Mouse (Mus musculus): ENCODE data around the gene Plcb1.

The Plcb1 gene

DNA sequence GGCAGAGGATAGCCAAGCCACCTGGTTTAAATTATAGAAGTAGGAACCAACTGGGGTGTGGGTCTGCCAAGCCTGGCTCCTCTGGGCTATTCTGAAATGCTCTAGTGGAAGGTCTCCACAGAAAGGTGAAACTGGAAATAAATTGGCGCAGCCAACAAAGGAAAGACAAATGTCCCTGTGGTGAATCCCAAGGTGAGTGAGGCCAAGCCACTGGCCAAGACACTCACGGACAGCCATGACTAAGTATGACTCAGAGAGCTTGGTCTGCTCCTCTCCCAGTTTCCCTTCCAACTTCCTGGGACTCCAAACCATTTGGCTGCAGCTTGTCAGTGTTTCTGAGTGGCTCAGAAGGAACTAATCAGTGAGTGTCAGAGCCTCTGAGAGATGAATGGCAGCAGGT is 126.7 kb downstream of the Plcb1 start:
- DNase-seq (ENCODE audit: low spot score): no peak

DNA sequence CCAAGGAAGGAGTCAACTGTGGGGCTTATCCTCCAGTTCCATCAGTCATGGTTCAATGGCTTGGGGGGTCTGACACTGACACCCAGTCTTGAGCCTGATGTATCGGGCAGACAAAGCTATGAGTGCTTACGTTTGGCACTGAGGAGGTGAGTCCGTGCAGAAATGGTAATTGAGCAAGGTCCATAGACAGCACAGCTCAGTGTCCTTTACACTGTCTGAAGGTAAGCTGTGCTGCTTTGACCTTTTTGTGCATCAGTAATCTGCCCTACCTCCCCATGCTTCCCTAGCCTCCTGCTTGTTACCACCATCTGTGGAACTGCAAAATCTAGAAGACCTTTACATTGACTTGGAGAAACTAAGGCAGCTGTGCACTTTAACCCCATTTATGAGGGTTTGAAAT is 127.7 kb downstream of the Plcb1 start:
- no peak for DNase-seq (ENCODE audit: low spot score)

DNA sequence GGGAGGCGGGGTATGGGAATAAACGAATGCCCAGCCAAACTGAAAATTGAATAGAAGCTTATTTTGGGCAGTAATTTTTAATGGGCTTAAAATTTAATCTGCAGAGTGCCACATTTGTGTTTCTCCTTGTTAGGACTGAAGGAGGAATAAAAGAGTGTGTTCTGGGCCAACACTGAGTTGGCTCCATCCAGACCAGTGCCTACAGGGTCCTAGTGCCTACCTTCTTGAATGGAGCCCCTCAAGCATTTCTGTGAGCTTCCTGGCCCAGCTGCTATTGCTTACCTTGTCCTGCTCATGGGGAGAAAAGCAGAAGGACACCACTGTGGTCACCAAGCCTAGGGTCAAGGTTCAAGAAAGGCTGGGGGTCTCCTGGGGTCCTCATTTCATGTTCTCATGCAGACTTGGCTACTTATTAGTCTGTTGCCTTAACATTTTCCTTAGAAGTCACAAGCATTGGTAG is 128.3 kb downstream of the Plcb1 start:
- no peak for DNase-seq (ENCODE audit: low spot score)

DNA sequence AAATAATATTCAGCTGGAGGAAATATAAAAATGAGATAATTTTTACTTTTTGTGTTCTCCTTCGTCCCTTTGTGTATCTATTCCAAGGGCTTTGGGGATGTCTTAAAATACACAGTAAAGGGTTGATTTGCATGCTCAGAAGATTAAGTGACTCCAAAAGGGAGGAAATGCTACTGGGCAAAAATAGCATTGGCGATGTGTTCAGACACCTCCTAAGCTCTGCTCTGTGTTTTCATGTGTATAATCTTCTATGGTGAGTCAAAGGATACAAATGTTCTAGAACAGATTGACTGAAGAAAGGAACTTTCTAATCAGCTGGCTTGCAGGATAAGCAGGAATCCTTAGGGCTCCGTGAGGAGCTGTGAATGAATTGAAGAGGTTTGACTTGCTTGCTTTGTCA is 129.2 kb downstream of the Plcb1 start:
- no peak for DNase-seq (ENCODE audit: low spot score)

DNA sequence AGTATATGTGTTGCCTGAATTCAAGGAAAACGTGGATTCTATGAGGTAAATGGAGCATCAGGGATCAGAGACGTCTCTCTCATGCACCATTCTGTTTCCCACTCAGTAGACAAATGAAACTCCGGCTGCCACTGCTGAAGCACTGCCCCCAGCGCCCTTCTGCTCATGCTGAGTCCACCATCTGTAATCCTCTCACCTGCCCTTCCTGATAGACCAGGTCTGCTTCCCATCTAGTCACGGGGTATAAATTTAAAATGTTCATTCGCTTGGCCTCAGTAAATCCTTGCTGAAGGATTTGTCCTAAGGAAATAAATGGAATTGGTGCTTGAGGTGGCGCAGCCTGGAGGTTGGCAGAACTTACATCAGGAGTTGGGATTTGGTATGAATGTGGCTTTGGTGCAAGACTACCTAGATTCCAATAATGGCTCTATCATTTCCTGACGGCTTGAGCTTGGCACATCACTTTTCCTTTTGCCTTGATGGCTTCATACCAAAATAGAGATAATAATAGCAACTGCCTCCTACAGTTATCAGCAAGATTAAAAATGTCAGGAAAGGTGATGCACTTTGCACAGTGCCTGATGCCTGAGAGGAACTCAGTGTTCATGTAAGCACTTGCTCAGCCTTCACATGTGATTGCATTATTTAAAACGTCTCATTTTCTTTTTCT is 134.9 kb downstream of the Plcb1 start:
- DNase-seq (ENCODE audit: low spot score): no peak

DNA sequence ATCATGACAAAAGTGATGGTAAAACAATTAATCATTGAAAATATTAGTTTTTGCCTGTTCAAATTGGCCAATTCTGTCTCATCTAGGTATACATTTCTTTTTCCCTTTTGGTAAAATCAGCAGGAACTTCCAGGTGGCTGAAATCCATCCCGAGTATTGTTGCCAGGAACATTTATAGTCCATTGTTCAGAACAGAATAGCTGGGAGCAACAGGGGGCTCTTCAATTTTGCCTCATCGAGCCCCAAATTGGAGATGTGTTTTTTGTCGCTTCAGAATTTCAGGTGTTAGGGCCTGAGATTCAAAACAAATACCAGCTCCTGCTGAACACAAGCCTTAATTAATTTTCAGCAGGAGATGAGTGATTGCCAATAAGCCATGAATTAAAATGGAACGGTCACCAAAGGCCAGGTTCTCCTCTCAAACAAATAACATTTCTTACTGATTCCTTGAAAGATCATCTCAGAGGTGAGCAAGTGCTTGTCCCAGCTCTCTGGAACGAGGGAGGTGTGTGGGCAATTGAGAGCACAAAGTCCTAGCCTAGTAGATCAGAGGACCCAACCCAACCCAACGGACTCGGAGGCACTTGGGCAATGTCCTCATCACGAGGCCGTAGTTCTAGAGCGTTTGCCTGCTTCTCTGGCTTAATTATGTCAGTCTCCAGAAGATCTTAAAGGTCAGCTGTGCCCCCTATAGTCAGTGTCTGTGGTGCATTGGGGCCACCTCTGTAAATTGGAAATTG is 136.9 kb downstream of the Plcb1 start:
- DNase-seq (ENCODE audit: low spot score): no peak

DNA sequence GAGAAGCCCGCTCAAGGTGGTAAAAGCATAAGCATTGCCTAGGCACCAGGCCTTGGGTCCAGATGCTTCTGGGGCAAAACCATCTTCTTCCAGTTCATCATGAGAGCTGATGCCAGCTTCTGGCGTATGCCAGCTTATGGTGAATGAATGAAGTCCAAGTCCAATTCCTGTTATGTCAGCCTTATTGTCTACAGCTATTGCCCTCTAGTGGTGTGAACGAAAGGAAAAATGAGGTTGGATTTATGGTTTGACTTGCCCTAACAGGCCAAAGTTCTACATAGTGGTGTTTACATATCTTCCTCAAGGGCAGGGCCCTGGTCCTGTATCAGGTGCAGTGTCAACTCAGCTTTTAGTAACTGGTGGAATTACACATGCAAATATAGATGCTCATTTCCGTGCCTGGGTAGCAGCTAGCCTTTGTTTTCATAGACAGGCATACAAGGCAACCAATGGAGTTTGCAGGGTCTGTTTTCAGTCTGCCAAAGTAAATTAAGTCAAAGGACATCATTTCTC is 138.3 kb downstream of the Plcb1 start:
- DNase-seq (ENCODE audit: low spot score): no peak

DNA sequence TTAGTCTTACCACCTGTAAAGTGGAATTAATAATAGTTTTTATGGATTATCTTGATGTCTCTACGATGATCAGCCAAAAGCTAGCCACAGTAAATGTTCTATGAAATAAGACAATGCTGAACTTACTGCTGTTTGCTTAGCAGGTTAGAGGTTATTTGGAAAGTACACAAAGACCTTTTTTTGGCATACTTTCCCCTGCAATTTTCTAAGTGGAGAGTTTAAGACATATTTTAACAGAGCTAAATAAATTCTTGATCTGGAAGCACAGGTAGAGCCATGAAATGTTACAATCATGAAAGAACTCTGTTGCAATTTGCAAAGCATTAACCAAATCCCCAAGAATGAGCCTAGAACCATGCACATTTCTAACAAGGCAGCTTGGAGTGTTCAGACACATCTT is 140.4 kb downstream of the Plcb1 start:
- no peak for DNase-seq (ENCODE audit: low spot score)

DNA sequence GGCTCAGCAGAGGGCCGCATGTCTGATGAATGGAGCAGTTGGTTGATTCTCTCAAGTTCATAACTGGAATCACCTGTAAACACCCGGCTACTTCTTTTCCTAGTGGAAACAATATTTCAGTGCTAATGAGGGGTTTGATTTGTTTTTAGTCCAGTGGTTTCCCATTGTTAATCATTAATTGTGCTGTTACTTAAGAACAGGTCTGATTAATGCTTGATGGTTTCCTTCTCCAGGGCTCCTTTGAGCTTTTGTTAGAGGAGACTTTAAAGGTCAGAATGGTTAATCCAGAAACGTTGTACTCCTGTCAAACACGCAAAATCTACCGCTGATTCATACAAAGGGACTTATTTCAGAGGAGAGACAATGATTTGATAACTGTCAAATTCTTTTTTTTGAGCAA is 141.2 kb downstream of the Plcb1 start:
- no peak for DNase-seq (ENCODE audit: low spot score)

DNA sequence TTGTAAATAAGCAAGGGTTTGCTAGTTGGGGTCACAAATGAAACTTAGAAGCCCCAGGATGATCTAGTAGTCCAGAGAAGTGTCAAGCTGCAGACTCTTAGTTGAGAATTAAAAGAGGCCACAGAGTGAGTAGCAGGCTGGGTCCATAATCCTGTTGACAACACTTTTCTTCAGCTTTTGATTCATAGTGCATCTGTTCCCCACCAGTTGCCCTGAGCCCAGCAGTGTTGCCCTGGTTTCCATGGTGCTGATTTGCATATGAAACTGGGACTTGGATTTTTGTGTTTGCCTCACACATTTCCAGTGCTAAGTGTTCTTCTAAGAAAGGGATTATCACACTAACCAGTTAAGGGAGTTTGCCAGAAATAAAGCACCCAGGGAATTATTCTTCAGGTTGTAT is 143.6 kb downstream of the Plcb1 start:
- DNase-seq (ENCODE audit: low spot score): peak; percentile 65

DNA sequence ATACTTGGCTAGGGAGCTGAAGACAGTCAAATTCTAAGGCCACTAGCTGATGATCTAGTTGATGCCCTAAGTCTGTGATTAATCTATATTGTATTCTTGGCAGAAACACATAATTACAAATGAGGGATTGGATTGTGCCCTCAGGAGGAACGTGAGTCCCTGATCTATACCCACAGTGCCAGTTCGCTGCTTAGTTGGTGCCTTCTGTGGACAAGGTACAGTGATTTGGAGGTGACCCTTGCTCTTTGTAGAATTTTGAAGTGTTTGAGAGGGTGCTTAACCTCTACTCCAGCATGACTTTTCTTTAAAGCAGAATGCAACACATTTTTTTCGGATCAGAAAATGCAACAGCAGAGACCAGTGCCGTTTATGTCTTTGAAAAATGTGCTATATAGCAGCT is 145.1 kb downstream of the Plcb1 start:
- no peak for DNase-seq (ENCODE audit: low spot score)

DNA sequence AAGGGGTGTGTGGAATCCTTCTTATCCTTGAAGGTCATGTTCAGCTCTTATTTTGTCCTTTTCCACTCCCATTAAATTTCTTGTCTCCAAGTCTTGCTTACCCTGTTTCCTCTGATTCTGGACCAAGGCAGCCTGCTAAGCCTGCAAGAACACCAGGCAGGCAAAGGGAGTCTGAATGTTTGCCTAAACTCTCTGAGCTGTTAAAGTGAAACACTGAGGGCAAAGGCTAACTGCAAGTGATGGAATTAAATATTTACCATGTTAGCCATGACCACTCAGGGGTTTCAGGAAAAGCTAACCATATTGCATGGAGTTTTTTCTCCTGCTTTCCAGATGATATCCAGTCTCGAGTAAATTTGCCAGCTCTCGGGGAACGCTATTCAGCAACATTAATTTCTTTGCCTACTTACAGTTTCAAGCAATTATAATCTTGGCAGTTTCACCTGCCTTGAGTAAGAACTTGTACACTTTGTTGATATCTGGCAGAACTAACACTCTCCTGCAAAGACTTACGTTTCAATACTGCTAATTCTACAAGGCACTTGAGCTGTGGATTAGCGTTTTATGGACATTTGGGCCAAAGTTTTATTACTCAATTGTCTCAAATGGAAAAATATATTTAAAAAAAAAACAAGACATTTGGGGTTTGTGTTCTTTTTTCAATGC is 146.0 kb downstream of the Plcb1 start:
- DNase-seq (ENCODE audit: low spot score): no peak

DNA sequence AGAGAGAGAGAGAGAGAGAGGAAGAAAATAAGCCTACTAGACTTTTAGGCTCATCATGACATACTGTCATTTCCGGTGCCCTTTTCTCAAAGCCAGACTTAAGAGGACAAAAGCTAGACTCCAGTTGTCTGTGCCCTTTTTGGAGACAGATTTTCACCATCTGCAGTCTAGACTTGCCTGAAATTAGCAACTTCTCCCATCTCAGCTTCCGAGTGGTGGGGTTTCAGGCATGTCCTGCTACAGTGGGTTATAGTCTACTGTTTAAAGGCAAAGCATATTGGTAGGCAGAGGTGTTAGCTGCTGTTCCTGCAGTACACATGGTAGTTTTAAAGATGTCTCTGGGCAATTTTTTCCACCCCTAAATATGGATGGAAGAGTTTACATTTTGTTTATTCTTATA is 149.6 kb downstream of the Plcb1 start:
- DNase-seq (ENCODE audit: low spot score): no peak

DNA sequence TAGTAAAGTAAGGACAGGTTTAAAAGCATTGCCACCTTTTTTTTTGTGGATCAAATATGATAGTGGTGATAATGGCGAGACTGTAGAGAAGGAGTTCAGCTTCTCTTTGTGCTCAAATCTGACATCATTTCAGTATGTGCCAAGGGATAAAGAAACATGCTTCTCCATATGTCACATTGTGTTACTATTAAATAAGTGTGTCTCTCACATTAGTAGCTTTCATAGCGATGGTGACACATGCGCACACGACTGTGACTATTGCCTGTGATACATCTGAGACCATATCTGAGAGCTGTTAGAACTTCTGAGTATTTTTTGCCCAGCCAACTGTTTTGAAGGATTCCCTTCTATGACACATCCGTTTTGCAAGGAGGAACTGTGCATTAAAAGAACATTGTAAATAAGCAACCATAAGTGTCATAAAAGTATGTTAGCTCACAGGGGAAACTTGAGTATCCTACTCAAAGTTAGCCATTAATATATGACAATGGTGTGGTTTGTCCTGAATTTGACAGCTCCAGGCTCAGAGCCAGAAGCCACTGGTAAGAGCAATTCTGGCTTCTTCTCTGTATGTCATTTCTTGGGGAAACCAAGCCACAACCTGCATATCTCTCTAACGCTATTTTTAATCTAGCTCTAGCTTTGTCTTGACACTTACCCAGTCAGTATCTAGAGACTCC is 150.2 kb downstream of the Plcb1 start:
- no peak for DNase-seq (ENCODE audit: low spot score)

DNA sequence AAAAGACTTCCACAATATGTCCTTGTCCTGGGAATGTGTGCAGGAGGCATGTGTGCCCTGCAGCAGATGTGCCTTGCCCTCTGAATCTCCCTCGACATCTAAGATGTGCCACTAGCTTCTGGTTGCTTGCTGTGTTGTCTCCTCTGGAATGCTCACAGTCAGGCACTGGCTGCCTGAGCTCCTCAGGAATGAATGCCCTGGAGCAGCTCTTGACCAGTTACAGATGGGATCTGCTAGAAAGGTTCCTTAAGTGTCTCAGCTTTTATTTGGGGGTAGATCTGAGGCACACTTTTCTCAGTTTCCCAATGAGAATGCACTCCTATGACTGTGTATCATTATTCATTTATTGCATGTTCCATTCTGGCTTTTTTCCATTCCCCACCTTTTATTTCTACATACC is 151.8 kb downstream of the Plcb1 start:
- DNase-seq (ENCODE audit: low spot score): no peak

DNA sequence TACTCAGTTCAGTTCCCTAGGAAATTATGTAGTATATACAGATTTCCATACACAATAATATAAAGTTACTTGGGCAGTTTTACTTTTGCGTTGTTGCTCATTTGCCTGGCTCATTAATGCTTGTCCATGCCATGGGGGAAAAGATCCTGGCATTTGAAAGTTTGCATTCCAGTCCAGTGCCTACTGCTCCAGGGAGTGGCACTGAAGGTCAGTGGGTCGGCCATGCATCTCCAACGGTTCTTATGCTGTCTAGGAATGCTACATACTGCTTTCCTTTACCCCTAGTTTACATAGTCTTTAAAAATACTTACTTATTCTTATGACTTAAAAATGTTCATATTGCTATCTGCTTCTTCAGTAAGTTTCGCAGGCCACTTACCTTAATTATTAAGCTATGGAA is 156.2 kb downstream of the Plcb1 start:
- DNase-seq (ENCODE audit: low spot score): no peak

DNA sequence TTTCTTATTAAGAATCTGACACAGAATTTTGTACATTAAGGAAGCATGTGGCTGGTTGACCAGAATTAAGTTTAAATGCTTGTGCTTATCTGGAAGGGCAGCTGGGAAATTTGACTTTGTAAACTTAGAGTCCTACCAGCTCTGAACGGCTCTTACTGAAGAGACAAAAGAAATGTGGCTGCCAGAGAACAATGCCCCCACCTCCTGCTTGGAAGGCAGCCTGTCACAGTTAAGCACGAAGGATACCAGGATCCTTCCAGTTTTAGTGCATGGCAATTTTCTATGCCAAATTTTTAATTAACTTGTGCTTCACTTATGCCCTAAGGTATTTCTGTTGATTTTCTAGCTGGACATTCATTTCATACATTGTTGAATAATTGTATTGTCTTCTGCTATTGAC is 157.1 kb downstream of the Plcb1 start:
- no peak for DNase-seq (ENCODE audit: low spot score)

DNA sequence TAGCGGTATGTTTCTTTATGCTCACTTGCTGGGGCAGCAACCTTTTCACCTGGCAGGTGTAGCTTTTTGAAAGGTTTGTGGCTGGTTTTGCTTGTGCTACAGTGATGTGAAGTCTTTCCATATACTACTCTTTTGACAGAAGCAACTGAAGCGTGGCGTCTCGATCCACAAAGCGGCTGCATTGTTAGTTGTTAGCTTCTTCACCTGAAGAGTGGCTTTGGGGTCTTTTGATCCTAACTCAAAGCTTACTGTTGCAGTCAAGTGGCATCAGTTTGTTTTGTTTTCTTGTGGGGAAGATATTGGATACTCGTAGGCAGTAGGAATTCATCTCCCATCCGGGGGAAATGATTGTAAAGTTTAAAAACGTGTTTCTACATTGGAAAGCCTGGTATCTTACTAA is 160.5 kb downstream of the Plcb1 start:
- no peak for DNase-seq (ENCODE audit: low spot score)

DNA sequence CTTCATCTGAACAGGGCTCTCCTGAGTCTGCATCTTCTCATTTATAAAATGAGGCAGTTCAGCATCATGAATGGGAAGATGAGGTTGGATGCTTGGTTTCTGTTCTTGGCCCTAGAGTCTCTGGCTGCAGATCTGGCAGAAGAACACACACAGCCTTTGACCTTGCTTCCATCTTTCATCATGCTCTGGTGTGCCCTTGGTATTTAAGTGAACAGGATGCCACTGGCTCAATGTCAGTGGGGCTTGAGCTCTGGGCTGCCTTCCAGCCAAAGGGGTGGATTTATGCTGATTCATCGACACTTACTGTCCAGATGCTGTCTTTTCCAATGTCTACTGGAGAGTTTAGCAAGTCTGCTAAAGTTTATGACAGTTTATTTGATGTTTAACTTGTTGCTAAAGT is 161.0 kb downstream of the Plcb1 start:
- peak; percentile 11 for DNase-seq (ENCODE audit: low spot score)

DNA sequence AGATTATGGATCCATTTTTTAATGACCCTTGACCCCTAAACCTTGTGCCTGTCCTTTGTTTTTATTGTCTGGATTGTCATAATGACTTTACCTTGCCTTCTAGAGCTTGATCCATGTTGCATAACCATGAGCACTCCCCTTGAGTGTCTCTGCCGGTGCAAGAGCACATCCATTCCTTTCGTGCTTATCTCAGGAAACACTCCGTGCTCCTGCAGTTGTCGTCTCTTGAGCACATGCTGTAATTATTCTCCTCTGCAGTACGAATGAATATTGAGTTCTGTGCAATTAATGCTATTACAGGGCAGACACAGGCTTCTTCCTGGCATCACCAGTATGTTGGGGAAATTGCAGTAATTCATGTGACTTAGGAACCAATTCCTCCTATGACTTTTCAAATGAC is 166.2 kb downstream of the Plcb1 start:
- no peak for DNase-seq (ENCODE audit: low spot score)

DNA sequence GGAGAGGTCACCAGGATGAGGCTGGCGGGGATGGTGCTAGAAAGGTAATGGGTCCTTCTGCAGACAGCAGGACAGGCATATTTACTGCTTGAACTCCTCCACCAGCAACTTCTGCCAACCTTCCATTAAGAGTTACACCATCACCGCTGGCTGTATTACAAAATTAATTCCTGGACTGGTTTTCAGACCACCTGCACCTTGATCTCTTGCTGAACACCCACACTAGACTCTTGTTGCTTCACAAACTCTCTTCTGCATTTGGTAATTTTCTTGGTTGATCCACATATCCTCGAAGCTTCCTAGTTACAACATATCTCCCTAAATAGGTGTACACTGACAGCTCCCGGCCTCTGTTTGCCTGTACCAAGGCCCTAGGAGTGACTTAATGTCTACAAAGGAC is 170.6 kb downstream of the Plcb1 start:
- no peak for DNase-seq (ENCODE audit: low spot score)

DNA sequence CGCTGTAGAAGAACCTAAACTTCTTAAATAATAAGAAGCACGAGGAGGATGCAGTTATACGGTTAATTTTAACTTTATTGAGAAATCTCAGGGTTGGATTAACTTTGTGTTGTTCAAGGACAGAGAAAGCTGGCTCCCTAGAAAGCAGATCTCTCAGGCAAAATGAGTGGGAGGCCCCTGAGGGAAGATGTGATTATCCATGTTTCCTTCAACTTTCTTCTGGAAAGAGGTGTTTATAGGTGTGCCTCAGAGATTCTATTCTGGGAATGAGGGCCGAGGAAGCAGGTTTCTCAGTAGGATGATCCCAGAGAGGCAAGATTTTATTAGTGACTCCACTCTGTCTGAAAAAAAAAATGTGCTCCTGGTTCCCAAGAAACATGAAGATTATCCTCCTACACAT is 180.3 kb downstream of the Plcb1 start:
- DNase-seq (ENCODE audit: low spot score): no peak

DNA sequence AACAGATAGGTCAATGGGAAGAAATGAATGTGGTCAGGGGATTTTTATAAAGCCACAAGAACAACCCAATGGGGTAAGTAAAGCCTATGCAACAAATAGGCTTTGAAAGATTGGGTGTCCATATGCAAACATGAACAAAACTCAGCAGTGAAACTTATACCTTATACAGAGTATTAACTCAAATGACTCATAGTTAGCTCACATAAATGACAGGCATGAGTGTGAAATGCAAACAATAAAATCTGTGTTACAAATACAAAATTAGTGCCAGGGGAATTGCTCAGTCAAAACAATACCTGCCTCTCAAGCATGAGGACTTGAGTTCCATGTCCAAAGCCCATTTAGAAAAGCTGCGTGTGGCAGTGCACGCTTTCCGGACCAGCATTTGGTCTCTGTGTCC is 182.5 kb downstream of the Plcb1 start:
- no peak for DNase-seq (ENCODE audit: low spot score)

All from embryo, embryonic 10 days (tissue).